Mouse (Mus musculus) Muller cell, postnatal 12 days (primary cell): ENCODE results near the gene Synpo2l.
"Not testable (repeated sequence)": the region's sequence is repeated elsewhere in the genome, so short reads cannot be mapped to it uniquely, and the experiment has no call there.

Experiments
- DNase-seq: peaks from one replicate; pipeline ENCODE4 v3.0.0-alpha.2; 2015; ENCODE audit errors: inconsistent ontology term

Synpo2l gene

DNA sequence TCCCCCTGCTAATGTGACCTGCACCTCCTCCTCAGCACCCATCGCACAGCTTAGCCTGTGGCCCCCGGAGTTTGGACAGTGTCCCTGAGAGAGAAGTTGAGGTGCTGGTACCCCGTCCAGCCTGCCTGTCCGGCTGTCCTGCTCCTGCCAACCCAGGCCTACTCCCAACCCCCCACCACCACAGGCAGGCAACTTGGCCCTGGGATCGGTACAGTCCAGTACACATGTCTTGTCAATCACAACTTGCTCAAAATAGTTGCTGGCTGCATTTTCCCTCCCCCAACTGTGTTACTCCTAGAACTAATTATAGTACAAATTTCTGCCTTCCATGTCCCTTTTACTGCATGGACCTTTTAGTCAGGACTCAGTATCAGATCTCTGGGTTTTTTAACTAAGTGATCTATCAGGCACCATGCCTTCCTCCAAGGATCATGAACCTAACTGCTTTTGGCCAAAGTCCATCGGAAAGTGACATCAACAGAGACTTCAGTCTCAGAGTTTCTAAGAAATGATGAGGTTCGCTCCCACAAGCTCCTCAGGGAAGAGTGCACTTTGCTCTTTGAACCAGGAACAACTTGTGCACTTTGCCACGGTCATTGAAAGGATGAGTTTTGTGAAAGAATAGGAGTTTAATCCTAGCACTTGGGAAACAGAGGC lies at the start of gene Synpo2l:
Gene Synpo2l, minus strand, starts transcription at position 201 of the 657 bp plus-strand sequence.
- no peak for DNase-seq

DNA sequence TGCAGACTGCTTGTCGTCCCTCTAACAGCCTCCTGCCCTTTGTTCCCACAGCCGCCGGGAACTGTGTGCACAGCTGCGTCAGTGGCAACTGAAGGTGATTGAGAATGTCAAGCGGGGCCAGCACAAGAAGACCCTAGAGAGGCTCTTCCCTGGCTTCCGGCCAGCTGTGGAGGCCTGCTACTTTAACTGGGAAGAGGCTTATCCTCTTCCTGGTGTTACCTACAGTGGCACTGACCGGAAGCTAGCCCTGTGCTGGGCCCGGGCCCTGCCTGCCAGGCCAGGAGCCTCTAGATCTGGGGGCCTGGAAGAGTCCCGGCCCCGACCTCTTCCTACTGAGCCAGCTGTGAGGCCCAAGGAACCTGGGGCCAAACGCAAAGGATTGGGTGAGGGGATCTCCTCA lies 45.7 kb upstream of the Synpo2l start:
- no peak for DNase-seq

DNA sequence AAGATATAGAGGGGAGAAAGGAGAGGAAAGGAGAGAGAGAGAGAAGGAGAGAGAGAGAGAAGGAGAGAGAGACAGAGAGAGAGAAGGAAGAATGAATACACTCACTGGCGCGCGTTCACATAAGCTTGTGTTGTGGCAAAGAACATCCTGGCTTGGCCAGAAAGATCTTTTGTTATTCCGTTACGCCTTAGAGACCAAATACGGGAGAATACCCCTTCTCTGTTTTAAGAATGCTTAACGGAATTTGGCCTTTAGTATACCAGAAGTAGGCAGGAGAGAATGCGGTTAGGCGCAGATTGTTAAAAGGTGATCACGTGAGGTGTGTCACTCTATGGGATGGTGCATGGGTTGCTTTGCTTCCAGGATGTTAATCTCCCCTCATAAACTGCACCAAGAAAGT lies 40.1 kb upstream of the Synpo2l start:
- peak; percentile 57 for DNase-seq

DNA sequence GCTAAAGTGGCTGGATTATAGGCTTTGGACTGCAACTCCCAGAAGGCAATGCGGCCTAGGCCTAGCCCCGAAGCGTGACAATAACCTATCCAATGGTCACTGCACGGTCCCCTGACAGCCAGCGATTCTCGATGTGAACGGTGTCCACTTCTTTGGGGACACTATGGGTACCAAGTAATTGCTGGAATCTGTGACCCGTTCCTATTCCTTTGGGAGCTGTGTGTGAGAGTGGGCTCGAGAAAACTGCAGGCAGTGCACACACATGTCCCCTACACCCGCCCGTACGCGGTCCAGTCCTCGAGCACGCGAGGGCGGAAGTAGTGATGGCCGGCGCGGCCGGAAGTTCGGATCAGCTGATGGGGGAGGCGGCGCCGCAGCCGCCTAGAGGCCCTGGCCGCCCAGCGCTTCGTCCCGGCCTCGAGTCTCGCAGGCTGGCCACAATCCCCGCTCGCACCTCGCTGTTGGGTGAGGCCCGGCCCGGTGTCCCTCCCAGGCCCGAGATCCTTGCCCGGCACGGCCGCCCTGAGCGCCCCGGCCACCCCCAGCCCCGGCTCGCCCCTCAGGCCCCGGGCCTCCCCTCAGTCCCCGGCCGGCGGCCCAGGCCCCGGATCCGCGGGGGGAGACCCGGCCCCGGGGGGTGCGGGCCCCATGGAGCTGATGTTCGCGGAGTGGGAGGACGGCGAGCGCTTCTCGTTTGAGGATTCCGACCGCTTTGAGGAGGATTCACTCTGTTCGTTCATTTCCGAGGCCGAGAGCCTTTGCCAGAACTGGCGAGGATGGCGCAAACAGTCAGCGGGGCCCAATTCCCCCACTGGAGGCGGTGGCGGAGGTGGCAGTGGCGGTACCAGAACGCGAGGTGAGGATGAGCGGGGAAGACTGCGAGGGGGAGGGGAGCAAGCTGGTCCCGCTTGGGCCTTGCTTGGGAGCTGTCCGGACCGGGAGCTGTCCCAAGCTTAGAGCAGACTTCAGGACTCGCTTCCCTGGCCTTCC lies 39.3 kb upstream of the Synpo2l start, which contains the start of gene Zswim8:
Gene Zswim8, plus strand, starts transcription at position 352 of the 990 bp plus-strand sequence.
- DNase-seq, result peak; percentile 91

DNA sequence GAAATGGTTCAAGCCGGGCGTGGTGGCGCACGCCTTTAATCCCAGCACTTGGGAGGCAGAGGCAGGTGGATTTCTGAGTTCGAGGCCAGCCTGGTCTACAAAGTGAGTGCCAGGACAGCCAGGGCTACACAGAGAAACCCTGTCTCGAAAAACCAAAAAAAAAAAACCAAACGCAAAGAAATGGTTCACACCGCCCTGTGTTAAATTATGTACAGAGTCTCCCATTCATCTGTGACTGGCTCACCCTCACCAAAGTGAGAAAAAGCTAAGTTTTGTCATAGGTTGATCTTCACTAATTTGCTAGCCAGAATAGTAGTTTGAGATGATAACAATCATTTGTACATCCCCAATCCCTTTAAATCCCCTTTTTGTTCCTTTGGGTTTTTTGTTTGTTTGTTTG lies 35.3 kb upstream of the Synpo2l start:
- DNase-seq, result not testable (repeated sequence)

DNA sequence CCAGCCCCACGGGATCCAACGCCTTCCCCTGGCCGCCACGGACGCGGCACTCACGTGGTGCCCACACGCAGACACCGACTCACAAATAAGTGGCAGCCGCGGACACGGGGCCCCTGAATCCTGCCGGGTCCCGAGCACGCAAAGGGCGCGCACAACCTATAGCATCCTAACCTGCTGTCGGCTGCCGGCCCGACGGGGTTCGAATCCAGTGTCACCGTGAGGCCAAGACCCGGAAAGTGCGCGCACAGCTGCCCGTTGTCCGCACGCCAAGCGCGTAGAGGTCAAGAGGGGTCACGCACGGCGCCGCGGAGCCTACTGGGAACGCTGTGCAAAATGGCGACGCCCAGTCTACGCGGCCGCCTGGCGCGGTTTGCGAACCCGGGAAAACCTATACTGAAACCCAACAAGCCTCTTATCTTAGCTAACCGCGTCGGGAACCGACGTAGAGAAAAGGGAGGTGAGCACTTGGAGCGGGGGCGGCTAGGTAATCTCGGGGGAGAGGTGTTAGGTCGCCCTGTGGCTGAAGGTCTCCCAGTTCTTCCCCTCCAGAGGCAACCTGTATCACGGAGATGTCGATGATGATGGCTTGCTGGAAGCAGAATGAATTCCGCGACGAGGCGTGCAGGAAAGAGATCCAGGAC lies 34.7 kb upstream of the Synpo2l start, which contains the start of gene Chchd1:
Gene Chchd1, plus strand, starts transcription at position 266 of the 641 bp plus-strand sequence.
- peak; percentile 87 for DNase-seq

DNA sequence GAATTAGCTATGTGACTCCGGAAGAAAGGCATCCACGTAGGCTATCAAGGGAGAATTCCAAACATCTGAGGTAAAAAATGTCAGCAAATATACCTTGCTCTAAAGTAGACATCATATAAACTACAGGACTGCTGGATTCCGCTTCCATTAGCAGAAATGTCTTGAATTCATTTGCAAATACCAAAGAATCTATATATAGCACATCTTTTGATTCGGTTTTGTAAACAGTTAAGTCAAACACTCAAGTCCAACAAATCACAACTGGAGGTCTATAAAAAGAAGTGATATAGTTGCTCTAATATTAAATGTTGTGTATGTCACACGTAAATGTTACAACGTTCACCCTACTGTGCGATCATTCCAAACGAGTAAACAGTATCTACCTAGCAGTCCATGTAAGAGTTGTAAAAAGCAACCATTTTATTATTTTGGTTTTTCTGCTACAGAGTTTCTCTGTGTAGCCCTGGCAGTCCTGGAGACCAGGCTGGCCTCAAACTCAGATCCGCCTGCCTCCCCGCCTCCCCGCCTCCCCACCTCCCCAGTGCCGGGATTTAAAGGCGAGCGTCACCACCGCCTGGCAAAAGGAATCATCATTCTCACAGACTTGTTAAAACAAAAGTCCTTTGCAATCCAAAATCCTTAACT lies 34.1 kb upstream of the Synpo2l start:
- peak; percentile 29 for DNase-seq

DNA sequence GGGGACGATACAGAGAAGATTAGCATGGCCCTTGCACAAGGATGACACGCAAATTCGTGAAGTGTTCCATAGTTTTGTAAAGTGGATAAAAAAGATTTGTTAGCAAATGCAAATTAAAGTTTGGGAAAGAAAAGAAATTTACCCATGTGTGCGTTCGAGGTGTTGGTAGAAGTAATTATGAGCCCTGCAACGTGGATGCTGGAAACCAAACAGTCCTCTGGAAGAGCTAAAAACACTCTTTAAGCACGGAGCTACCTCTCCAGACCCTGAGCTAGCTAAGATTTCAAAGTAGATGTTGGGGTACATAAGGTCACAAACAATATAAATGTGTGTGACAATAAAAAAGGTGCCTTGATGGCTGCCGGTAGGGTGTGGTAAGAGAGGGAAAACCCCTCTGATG lies 33.4 kb upstream of the Synpo2l start:
- DNase-seq, result no peak

DNA sequence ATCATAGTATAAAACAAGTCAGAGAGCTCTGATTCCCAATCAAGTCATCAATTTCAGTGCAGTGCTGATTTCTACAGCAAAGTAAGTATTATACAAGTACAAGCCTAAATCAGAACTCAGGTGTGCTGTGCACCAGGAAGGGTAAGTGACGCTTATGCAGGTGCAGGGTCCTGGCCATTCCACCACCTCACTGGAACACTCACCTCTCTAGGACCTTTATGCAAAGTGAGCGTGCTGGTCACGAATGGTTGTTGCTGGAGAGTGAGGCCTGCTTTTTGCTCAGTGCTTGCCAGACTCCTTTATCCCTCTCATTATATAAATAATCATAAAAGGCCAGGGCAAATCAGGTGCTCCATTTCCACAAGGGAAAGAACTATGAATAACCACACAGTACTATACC lies 32.2 kb upstream of the Synpo2l start:
- DNase-seq, result no peak

DNA sequence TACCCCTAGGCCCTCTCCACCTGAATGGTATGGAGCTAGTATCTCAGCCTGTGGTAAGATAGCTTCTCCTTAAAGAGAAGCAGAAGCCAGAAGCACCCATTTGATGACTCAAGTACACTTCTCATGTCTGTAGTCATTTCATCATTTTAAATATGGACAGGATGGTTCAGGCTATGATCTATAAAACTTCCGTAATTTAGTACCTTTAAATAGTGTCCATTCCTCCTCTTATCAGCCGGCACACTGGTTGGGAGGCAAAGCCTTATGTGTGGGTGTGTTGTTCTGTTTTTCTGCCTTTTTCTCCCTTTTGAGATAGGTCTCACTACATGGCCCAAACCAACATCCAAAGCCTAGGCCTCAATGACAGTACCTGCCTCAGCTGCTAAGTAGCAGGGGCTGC lies 30.4 kb upstream of the Synpo2l start:
- no peak for DNase-seq

DNA sequence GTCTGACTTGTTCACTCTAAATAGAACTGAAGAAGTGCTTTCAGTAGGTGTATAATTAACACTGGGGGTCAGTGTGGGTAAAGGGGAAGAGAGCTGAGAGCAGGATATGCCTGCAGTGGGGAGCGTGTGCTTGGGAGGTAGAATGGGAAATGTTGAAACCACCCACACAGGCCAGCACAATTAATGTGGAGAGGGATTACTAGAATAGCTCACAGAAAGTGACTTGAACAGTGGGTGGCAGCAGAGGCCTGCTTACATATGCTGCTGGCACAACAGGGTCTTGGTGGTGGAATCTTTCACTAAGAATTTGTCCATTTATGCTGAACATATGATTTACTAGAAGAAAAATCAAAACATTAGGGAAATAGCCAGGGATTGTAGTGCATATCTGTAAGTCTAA lies 28.8 kb upstream of the Synpo2l start:
- peak; percentile 56 for DNase-seq

DNA sequence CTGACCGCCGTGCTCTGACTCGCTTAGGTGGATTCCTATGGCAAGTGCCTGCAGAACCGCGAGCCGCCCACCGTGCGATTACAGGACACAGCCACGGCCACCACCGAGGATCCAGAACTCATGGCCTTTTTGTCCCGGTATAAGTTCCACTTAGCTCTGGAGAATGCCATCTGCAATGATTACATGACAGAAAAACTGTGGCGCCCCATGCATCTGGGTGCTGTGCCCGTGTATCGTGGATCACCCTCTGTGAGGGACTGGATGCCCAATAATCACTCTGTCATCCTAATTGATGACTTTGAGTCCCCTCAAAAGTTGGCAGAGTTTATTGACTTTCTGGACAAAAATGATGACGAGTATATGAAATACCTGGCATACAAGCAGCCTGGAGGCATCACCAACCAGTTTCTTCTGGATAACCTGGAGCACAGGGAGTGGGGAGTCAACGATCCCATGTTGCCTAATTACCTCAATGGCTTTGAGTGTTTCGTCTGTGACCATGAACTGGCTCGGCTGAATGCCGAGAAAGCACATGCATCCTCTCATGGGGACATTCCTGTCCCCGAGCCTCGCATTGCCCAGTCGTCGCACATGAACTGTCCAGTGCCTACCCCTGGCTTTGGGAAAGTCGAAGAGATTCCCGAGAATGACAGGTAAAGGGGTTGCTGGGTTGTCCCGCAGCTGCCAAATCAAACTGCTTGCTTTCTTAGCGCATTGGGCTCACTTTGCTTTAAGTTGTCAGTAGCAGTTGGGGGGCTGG lies 27.8 kb upstream of the Synpo2l start:
- DNase-seq, result peak; percentile 14

DNA sequence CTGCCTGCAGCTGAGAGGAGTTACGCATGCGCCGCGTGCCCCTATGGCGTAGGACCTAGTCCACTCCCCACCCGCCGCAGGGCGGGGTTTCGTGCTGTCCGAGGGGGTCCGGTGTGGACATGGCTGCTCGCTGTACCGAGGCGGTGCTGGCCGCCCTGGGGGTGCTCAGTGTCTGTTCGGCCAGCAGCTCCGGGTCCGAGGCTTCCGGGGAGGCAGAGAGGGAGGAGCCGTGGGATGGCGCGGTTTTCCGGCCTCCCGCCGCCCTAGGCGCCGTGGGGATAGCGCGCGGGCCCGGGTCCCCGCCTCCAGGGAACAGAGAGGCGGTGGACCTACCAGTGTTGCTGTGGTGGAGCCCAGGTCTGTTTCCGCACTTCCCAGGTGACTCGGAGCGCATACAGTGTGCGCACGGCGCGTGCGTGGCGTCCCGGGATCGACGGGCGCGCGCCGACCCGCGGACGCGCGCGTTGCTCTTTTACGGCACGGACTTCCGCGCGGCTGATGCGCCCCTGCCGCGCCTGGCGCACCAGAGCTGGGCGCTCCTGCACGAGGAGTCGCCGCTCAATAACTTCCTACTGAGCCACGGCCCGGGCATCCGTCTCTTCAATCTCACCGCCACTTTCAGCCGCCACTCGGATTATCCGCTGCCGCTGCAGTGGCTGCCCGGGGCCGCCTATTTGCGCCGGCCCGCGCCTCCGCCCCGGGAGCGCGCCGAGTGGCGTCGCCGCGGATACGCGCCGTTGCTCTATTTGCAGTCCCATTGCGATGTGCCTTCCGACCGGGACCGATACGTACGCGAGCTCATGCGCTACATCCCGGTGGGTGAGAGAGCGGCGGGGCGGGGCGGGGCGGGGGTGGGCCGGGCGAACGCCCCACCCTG lies 27.0 kb upstream of the Synpo2l start, which contains the start of gene Fut11:
Gene Fut11, plus strand, starts transcription at position 85 of the 877 bp plus-strand sequence.
- peak; percentile 90 for DNase-seq

DNA sequence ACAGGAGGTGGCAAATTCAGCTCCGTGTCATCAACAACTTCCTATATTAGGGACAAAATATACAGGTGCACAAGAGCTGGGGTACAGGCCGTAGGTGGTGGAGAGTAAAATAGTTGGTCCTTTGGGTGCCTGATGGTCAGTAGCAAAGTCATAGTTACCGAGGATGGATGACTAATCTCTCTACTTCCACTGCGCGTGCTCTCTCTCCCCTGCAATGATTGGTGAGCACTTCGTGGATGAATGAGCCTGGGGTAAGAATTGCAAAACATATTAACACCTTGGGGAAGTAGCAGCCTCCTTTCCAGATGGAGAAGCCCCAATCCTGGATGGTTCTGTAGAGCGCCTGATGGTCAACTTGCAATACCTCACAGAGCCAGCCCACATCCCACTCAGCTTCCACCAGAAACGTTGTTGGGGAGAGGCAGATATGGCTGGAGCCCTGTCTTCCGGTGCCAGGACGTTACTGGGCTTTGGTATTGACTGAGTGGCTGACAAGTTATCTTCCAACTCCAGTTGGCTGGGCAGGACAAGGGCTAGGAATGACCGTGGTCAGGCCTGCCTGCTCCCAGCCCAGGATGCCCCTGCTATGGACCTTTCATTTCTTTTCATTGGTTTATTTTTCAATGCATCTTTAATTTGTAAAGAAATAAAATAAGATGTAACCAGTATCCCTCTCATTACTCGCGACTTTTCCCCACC lies 26.2 kb upstream of the Synpo2l start:
- peak; percentile 32 for DNase-seq

DNA sequence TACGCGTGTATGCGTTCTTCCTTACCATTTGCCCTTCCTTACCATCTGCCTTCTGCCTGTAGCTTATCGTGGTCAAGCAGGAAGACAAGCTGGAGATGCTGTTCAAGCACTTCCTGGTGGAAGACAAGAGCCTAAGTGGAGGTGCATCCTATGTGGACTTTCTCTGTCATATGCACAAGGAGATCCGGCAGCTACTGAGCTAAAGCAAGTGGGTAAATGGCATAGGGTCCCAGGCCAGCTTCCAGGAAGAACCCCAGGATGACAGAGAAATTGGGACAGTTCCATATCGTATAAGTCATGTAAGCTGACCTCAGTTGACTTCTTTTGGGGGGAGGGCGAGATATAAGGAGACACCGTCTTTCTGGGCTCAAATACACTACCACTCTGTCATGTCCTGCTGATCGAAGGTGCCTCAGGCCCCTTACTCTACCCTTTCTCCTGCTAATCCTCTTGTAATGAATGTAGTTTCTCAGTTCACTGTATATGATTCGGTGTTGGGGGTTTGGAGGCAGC lies 25.5 kb upstream of the Synpo2l start:
- DNase-seq, result no peak

DNA sequence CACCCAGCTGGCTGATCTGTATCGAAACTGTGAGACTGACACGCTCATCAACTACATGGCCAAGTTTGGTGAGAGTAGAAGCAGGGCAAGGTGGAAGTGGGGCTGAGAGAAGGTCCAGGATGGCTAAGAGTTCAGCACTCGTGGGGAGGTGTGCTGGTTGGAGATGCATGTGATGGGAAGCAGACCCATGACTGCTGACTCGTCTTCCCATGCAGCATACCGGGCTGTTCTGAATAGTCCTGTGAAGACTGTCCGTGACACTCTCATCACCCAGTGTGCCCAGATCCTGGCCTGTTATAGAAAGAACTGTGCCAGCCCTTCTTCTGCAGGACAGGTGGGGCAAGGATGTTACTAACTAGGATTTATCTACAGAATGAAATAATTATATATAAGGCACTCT lies 23.6 kb upstream of the Synpo2l start:
- no peak for DNase-seq

DNA sequence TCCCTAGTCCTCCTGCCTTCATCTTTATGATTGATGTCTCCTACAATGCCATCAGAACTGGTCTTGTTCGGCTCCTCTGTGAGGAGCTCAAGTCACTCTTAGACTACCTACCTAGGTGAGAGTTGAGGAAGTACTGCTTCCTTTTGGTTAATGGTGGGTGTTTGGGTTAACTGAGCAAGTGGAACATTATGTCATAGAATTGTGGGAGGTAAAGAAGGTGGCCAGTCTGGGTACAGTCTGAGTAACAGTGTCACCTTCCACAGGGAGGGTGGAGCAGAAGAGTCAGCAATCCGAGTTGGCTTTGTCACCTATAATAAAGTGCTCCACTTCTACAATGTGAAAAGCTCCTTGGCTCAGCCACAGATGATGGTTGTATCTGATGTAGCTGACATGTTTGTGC lies 20.9 kb upstream of the Synpo2l start:
- no peak for DNase-seq

DNA sequence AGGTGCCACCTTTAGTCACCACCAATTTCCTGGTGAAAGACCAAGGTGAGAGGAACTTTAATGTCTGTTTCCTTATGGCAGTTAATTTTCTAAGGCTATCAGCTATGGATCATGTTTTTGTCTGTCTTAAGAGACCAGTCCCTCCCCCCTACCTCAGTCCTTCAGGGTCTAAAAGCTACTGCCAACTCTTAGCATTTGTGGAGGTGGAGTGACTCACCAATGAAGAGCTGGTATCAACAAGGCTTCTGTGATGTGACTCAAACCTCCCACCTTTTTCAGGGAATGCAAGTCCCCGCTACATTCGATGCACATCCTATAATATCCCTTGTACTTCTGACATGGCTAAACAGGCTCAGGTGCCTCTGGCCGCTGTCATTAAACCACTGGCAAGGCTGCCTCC lies 18.4 kb upstream of the Synpo2l start:
- no peak for DNase-seq

DNA sequence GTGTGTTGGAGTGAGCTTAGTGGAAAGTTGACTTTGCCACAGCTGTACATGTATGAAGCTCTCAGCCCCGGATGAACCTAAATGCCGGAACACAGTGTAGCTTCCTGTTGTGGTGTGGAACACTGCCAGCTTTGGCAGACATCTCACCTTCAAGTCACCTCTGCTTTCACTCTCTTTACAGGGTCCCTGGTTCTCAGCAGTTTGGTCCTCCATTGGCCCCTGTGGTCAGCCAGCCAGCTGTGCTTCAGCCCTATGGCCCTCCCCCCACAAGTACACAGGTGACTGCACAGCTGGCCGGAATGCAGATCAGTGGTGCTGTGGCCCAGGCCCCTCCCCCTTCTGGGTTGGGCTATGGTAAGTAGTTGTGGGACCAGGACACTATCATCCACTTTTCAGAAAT lies 14.3 kb upstream of the Synpo2l start:
- no peak for DNase-seq
